Mouse (Mus musculus) heart, embryonic 10.5 days (tissue): ENCODE measurements around the gene Map3k12. TPM values are rescaled to one million over a fixed set of nuclear protein-coding genes. Genes with fewer than 3 reads are reported as not detected.
A peak's percentile ranks its signal among the peaks of the same experiment; 100 is the strongest.

Experiments used
- DNase-seq: peaks from one replicate; pipeline ENCODE4 v3.0.0-alpha.2; 2017; ENCODE audit warnings: low spot score
- H3K27ac ChIP-seq: fragments of 300-500 bp; sonication (generic); 2 replicates; pipeline ENCODE4 v1.5.1; 2016; ENCODE audit warnings: mild to moderate bottlenecking
- H3K27me3 ChIP-seq: fragments of 300-500 bp; sonication (generic); 2 replicates; pipeline ENCODE4 v1.6.1; 2016; ENCODE audit warnings: mild to moderate bottlenecking; ENCODE audit not compliant: poor library complexity, insufficient read depth, severe bottlenecking
- H3K36me3 ChIP-seq: fragments of 300-500 bp; sonication (generic); 2 replicates; pipeline ENCODE4 v1.6.1; 2016; ENCODE audit warnings: mild to moderate bottlenecking, moderate library complexity
- H3K4me1 ChIP-seq: fragments of 300-500 bp; sonication (generic); 2 replicates; pipeline ENCODE4 v1.6.1; 2016; ENCODE audit warnings: mild to moderate bottlenecking
- H3K4me3 ChIP-seq: fragments of 300-500 bp; sonication (generic); 2 replicates; pipeline ENCODE4 v1.5.1; 2016; ENCODE audit warnings: mild to moderate bottlenecking, moderate library complexity
- H3K9me3 ChIP-seq: fragments of 300-500 bp; sonication (generic); 2 replicates; pipeline ENCODE4 v1.6.1; 2016; ENCODE audit warnings: mild to moderate bottlenecking, moderate library complexity
- WGBS: fragments of 180-500 bp; shearing (Covaris S2); methylation state at CpG from one replicate; pipeline ENCODE4 v1.1.7; 2016; 5-methylcytosine and 5-hydroxymethylcytosine counted together
- polyA plus RNA-seq: library from polyadenylated mRNA; unstranded; fragments of >200 nt; fragmentation: Nextera tagmentation; extraction: Ambion mirVana; gene quantifications from 2 replicates; pipeline ENCODE4 v1.2.1, GENCODE M21; 2016

Gene Map3k12
- polyA plus RNA-seq, 1 experiment from 2014 or later: 19.7 TPM

DNA sequence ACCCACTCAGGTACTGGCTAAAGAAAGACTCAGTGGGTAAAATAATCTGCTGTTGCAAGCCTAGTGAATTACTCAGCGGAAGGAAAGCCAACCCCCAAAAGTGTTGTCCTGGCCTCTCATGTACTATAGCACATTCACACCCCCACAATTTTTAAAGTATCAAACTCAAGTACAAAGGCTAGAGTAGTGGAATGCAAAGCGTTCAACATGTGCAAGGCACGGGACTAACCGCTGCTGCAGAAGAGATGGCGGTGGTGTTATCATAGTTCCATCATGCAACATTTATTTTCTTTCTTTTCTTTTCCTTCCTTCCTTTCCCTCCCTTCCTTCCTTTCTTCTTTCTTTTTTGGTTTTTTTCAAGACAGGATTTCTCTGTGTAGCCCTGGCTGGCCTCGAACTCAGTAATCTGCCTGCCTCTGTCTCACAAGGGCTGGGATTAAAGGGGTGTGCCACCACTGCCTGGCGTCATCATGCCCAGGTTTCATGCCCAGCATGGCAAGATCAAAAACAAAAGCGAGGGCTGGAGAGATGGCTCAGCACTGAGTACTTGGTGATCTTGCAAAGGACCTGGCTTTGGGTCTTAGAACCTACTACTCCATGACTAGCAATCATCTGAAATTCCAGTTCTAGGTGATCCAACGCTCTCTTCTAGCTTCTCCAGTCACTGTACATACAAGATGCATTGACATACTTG, 10.9 kb downstream of the Map3k12 start:
- DNase-seq: peak; percentile 68
- H3K27ac ChIP-seq: no peak overlapping the region
- H3K36me3 ChIP-seq: peaks cover 55% of the 10 kb centered on the region
- WGBS: 82% methylated on average over 9 of the region's 9 CpGs
- no peaks in the 10 kb centered on the region for H3K9me3 ChIP-seq
- peaks cover 23% of the 10 kb centered on the region for H3K4me1 ChIP-seq
- no peaks in the 10 kb centered on the region for H3K27me3 ChIP-seq
- H3K4me3 ChIP-seq: no peak overlapping the region

DNA sequence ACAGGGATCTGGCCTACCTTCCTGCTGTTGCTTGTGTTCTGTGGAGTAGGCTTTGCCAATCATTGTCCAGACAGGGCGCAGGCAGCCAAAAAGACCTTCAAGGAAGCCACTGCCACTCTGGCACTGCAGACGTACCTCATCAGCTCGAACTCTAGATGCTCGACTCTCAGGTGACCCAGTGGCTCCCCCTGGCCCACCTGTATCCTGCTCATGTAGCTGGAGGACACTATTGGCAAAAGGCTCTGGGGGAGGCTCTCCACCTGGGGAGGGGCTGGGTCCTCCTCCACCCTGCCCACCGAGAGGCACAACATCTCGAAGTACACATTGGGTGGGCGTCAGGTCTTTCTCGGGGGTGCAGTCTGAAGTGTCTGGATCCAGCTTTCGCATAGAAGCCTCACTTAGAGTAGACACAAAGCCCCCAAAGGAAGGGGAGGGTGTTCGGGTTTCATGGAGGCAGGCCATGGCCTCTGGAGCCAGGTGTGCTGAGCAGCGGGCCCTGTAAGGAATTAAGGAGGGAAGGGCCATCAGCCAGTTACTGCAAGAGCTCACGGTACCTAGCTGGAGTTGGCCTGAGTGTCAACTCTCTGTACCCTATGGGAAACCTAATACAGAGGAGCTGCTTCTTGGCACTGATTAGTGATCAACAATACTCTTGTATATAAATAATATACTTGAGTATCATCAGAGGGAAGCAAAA, 11.6 kb downstream of the Map3k12 start:
- peaks cover 62% of the 10 kb centered on the region for H3K36me3 ChIP-seq
- H3K4me3 ChIP-seq: no peak overlapping the region
- 71% methylated on average over 12 of the region's 12 CpGs for WGBS
- H3K4me1 ChIP-seq: peaks cover 21% of the 10 kb centered on the region
- peak; percentile 73 for DNase-seq
- H3K9me3 ChIP-seq: no peaks in the 10 kb centered on the region
- H3K27me3 ChIP-seq: no peaks in the 10 kb centered on the region
- no peak overlapping the region for H3K27ac ChIP-seq

DNA sequence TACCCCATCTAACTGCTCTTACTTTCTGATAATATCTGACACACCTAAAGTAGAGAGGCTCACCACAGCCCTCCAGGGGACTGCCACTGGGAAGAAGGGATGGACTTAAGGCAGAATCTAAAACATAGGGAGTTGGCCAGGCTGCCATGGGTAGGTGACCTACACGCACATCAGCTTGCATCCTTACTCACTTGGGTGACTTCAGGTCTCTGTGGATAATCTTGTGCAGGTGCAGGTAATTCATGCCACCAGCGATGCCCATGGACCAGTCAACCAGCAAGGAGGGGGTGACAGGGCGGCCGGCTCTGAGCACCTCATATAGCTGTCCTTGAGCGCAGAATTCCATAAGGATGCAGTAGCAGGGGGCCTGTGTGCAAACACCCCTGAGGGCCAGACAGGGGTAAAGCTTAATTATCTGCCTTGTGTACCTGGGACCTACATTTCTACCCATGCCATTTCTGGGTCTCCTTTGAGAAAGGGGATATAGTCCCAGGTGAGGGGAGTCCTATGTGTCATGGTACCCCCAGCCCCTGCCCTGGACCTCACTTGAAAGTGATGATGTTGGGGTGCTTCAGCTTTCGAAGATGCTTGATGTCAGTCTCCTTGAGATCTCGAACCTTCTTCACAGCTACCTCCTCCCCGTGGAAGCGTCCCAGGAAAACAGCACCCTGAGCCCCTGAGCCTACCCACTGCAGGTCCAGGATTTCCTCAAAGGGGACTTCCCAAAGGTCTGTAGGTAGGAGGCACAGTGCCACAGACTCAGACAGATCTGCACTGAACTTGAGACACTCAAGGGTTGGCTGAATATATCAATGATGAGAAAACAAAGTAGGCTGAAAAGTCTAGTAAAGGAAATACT, 12.7 kb downstream of the Map3k12 start:
- H3K27ac ChIP-seq: no peak overlapping the region
- H3K36me3 ChIP-seq: peaks cover 72% of the 10 kb centered on the region
- 87% methylated on average over 9 of the region's 9 CpGs for WGBS

DNA sequence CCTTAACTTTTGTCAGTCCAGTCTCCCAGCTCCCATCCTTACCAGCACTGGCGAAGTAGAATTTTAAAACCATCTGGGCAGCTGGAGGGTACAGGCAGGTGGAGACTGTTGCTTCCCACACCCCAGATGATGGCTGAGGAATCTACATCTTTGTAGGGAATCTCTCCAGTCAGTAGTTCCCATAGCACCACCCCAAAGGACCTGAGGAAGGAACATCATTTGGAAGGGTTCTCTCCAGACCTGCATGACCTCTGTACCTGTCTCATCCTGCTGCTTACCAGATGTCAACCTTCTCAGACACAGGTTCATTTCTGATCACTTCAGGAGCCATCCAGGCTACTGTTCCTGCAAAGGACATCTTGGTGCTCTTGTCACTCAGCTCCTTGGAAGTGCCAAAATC, 13.4 kb downstream of the Map3k12 start, which contains the start of gene Gm10337:
Gene Gm10337 (plus strand): TSS at position 276 of the 400 bp plus-strand sequence.
- no peaks in the 10 kb centered on the region for H3K9me3 ChIP-seq
- WGBS: 90% methylated on average over 1 of the region's 1 CpGs
- no peak within 1 kb of the TSS for H3K27ac ChIP-seq
- no peak within 1 kb of the TSS for H3K4me3 ChIP-seq
- DNase-seq: no peak
- 0 out of 2 replicates have a peak, but pooled peaks cover 9% of the 10 kb centered on the region for H3K4me1 ChIP-seq
- no peaks in the 10 kb centered on the region for H3K27me3 ChIP-seq
- peaks cover 79% of the 10 kb centered on the region for H3K36me3 ChIP-seq

More for the DNA sequence above, 12.7 kb downstream of the Map3k12 start:
- Histone ChIP-seq H3K4me3 (no peak overlapping the region), H3K27me3 (no peaks in the 10 kb centered on the region), H3K4me1 (peaks cover 11% of the 10 kb centered on the region; the same call in 1 of the 2 replicates), H3K9me3 (no peaks in the 10 kb centered on the region)
- DNase-seq: peak; percentile 75

DNA sequence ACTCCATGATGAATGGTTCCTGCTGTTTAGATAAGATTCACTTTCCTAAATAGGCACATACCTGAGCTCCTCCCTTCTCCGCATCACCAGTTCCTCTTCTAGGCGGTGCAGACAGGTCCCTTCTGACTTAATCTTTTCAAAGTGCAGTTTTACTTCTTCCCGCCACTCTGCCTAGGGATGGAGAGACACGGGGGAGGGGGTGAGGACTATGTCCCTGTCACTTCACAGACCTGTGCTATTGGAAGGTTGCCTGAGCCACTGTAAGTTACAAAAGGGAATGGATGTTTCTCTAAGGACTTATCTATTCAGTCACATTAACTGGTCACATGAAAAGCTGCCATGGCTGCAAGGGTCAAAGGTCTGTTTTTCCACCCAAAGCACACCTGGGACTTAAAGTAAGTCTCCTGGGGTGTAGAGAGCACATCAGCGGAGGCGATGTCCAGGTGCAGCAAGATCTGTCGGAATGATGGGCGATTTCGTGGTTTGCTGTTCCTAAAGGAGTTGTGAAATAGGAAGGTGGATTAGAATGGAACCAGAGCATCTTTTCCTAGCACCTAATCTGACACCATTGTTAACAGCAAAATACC, 14.5 kb downstream of the Map3k12 start:
- H3K27ac ChIP-seq: no peak overlapping the region
- H3K4me1 ChIP-seq: 0 out of 2 replicates have a peak, but pooled peaks cover 9% of the 10 kb centered on the region
- no peaks in the 10 kb centered on the region for H3K27me3 ChIP-seq
- no peak overlapping the region for H3K4me3 ChIP-seq
- H3K36me3 ChIP-seq: peaks cover 88% of the 10 kb centered on the region
- no peak for DNase-seq
- WGBS: 75% methylated on average over 9 of the region's 9 CpGs
- no peaks in the 10 kb centered on the region for H3K9me3 ChIP-seq

DNA sequence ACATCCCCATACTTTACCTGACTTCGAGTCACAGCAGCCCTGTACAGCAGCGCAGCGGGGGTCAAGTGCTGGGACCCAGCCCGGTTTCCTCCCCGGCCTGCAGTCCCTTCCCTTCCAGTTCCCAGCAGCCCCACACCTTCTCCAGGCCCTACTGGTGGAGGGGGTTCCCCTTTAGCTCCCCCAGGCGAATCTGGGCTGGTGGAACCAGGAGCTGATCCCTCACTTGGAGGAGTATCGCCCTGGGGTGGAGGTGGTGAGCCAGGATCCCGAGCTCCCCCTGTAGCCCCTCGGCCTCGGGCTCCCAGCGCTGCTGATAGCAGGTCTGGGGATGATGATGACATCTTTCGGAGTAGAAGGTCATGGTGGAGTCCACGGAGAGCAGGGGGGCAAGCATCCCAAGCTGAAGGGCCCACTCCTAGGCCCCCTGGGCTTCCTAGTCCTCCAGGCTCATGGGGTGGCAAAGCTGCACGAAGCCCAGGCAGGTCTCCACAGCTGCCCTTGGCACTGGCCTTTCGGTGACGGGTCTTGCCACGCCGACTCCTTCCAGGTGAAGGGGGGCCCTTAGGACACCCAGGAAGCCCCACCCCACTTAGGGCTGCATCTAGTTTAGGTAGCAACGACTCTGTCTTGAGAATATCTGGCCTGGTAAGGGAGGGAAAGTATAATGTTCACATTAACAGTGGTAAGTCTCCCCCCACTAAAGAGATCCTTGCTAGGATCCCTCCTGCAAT, 15.6 kb downstream of the Map3k12 start:
- no peak overlapping the region for H3K4me3 ChIP-seq
- peaks cover 93% of the 10 kb centered on the region for H3K36me3 ChIP-seq
- H3K27ac ChIP-seq: no peak overlapping the region
- no peaks in the 10 kb centered on the region for H3K27me3 ChIP-seq
- no peak for DNase-seq
- 0 out of 2 replicates have a peak, but pooled peaks cover 9% of the 10 kb centered on the region for H3K4me1 ChIP-seq
- no peaks in the 10 kb centered on the region for H3K9me3 ChIP-seq
- WGBS: 90% methylated on average over 19 of the region's 19 CpGs

DNA sequence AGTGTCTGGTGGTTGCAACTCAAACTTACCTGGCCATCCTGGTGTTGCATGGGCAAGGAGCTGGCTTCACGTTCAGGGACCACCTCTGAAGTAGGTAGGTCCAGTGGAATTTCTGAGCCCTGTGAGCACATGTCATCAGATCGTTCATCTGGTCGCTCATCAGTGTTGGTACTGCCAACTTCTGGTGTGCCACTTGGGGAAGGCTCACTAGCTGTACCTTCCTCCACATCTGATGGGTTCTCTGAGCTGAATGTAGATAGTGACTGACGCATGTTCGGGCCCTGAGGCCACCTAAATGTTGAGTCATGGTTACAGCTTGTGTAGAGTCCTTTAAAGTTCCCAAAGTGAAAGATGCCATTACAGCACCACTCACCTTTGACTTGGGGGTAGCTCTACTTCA, 16.4 kb downstream of the Map3k12 start:
- 86% methylated on average over 5 of the region's 5 CpGs for WGBS
- no peak for DNase-seq
- Histone ChIP-seq H3K9me3 (no peaks in the 10 kb centered on the region), H3K4me3 (no peak overlapping the region), H3K4me1 (0 out of 2 replicates have a peak, but pooled peaks cover 9% of the 10 kb centered on the region), H3K36me3 (peaks cover 97% of the 10 kb centered on the region), H3K27ac (no peak overlapping the region), H3K27me3 (no peaks in the 10 kb centered on the region)

DNA sequence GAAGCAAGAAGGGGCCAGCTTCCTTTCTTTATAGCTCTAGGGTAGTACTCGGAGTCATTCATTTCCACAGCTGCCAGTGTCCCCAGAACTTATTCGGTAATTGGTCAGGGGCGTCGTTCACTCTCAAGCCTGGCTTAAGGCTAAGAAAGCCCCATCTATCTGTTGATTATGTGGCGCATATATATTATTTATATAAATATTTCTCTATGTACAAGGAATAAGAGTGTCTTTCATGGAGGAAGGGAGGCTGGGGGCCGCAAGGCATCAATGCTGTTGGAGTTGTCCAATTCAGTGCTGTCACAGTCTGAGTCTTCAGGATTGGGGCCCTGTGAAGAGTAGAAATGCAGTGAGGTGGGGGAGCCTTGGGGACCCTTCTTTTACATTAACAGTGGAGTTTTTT, 17.0 kb downstream of the Map3k12 start:
- Histone ChIP-seq H3K27me3 (no peaks in the 10 kb centered on the region), H3K27ac (no peak overlapping the region), H3K36me3 (peaks cover 97% of the 10 kb centered on the region), H3K9me3 (no peaks in the 10 kb centered on the region), H3K4me1 (0 out of 2 replicates have a peak, but pooled peaks cover 5% of the 10 kb centered on the region), H3K4me3 (no peak overlapping the region)
- 92% methylated on average over 6 of the region's 6 CpGs for WGBS
- no peak for DNase-seq

DNA sequence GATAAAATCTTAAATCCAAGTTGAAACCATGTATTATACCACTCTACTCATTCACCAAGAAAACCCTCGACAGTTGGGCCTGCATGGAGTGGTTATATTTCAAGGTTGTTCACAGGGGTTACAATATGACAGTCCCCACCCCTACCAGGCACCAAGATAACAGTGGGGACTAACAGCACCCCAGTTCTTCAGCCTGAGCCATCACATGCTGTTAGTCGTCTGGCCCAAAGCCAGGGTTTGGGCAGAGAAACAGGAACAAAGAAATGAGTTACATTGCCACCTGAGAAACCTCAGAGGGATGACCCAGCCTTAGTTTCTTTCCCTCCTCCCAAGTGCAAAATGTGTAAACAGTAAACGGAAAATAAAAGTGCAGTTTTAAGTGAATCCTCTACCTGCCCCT, 17.5 kb downstream of the Map3k12 start:
- H3K4me3 ChIP-seq: no peak overlapping the region
- DNase-seq: no peak
- no peak overlapping the region for H3K27ac ChIP-seq
- peaks cover 97% of the 10 kb centered on the region for H3K36me3 ChIP-seq
- H3K27me3 ChIP-seq: no peaks in the 10 kb centered on the region
- H3K9me3 ChIP-seq: no peaks in the 10 kb centered on the region
- 82% methylated on average over 3 of the region's 3 CpGs for WGBS
- H3K4me1 ChIP-seq: 0 out of 2 replicates have a peak, but pooled peaks cover 5% of the 10 kb centered on the region

DNA sequence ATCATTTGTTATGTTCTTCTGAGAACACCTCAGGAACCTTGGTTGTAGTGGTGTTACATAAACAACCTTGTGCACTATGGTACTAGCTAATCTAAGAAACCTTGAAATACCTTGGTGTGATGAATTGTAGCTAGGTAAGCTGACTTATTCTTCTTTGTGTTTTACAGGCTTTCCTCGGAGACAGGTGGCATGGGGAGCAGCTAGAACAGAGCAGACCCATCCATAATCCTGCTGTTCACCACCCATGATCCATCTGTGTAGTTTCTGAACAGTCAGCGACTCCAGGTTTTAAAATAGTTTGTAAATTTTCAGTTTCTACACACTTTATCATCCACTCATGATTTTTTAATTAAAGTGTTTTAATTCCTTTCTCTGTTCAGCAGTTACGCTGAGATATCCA, 18.5 kb downstream of the Map3k12 start:
- Histone ChIP-seq H3K4me1 (0 out of 2 replicates have a peak, but pooled peaks cover 5% of the 10 kb centered on the region), H3K27ac (no peak overlapping the region), H3K27me3 (no peaks in the 10 kb centered on the region), H3K4me3 (no peak overlapping the region), H3K36me3 (peaks cover 97% of the 10 kb centered on the region), H3K9me3 (no peaks in the 10 kb centered on the region)
- no peak for DNase-seq
- 93% methylated on average over 3 of the region's 3 CpGs for WGBS

DNA sequence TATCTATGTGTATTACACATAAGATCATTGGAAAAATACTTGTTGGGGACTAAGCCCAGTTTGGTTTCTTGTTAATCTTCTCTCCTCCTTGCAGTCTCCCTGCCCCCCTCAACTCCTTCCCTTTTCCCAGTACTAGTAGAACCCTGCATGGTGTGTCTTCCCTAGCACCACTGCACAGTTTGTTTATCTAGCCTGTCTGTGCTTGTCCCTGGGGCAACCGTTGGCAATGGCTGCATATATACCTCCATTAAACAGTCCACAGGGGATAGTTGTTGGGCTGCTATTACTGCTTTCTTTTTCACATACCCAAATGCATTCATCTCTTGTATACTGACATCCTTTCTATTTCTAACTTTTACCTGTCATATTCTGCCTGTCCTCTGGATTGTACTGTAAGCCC, 29.2 kb downstream of the Map3k12 start:
- Histone ChIP-seq H3K9me3 (no peaks in the 10 kb centered on the region), H3K27ac (no peak overlapping the region), H3K27me3 (no peaks in the 10 kb centered on the region), H3K4me1 (peaks cover 11% of the 10 kb centered on the region; the same call in 1 of the 2 replicates), H3K4me3 (no peak overlapping the region), H3K36me3 (peaks cover 100% of the 10 kb centered on the region)
- 79% methylated on average over 1 of the region's 1 CpGs for WGBS
- no peak for DNase-seq

DNA sequence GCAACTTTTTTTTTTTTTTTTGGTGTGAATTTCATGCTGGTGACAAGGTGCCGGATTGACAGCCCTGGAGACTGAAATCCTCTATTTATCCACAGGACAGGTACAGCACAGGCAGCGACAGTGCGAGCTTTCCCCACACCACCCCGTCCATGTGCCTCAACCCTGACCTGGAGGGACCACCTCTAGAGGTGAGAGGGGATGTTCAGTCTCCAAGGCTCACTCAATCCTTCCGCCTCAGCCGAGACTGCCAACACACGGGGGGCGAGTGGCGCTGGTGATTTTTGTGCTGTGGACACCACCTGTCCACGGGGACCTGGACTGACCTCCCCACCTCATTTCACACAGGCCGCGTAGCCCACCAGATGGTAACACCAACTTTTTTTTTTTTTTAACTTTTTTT, 31.0 kb downstream of the Map3k12 start:
- DNase-seq: no peak
- Histone ChIP-seq H3K27me3 (no peaks in the 10 kb centered on the region), H3K4me3 (no peak overlapping the region), H3K9me3 (no peaks in the 10 kb centered on the region), H3K4me1 (peaks cover 14% of the 10 kb centered on the region; the same call in 1 of the 2 replicates), H3K27ac (no peak overlapping the region), H3K36me3 (peaks cover 99% of the 10 kb centered on the region)
- WGBS: 88% methylated on average over 12 of the region's 12 CpGs
